In genomic region chr9:120820892-120821291, GRCm38 (mm10) we compare ENCODE assay signal across 32 mouse cellular contexts.
"Had no signal": no experiment of that assay in that cellular context is flagged by ENCODE, and none has a peak within 500 bp of the region (broad histone marks: within the 10 kb centered on the region; RNA-seq: fewer than 3 reads in every experiment).

No protein-coding gene starts in this region.

- H3K36me3 ChIP-seq: limb, embryonic 10.5 days; limb, embryonic 12.5 days; limb, embryonic 13.5 days; limb, embryonic 15.5 days; liver, embryonic 12.5 days; liver, embryonic 13.5 days; liver, embryonic 15.5 days; lung, embryonic 15.5 days; midbrain, embryonic 10.5 days; midbrain, embryonic 12.5 days; midbrain, embryonic 13.5 days; midbrain, embryonic 15.5 days; neural tube, embryonic 12.5 days; neural tube, embryonic 13.5 days had no signal

- H3K27ac ChIP-seq: limb, embryonic 10.5 days; limb, embryonic 12.5 days; limb, embryonic 13.5 days; limb, embryonic 15.5 days; liver, embryonic 12.5 days; liver, embryonic 13.5 days; liver, embryonic 14.5 days; liver, embryonic 15.5 days; lung, embryonic 15.5 days; macrophage; midbrain, embryonic 10.5 days; midbrain, embryonic 12.5 days; midbrain, embryonic 13.5 days; midbrain, embryonic 15.5 days; neural tube, embryonic 12.5 days; neural tube, embryonic 13.5 days had no signal

- H3K9me3 ChIP-seq: limb, embryonic 10.5 days; limb, embryonic 12.5 days; limb, embryonic 13.5 days; limb, embryonic 15.5 days; liver, embryonic 12.5 days; liver, embryonic 13.5 days; liver, embryonic 15.5 days; lung, embryonic 15.5 days; midbrain, embryonic 10.5 days; midbrain, embryonic 12.5 days; midbrain, embryonic 13.5 days; midbrain, embryonic 15.5 days; neural tube, embryonic 12.5 days; neural tube, embryonic 13.5 days had no signal

- H3K4me1 ChIP-seq: limb, embryonic 10.5 days; limb, embryonic 12.5 days; limb, embryonic 15.5 days; liver, embryonic 12.5 days; liver, embryonic 13.5 days; liver, embryonic 15.5 days; lung, embryonic 15.5 days; midbrain, embryonic 10.5 days; midbrain, embryonic 12.5 days; midbrain, embryonic 13.5 days; midbrain, embryonic 15.5 days; neural tube, embryonic 12.5 days; neural tube, embryonic 13.5 days had no signal

- DNase-seq: left cerebral cortex, postnatal 4 days; liver; liver, embryonic 13.5 days; liver, postnatal 0 days; lung, adult 18-20 months; lung, adult 2 months; lung, embryonic 14.5 days; lung, postnatal 10 days; lung, postnatal 14 days; lung, postnatal 36 days; lung, postnatal 4 days; midbrain, embryonic 14.5 days had no signal

- H3K4me3 ChIP-seq: limb, embryonic 10.5 days; limb, embryonic 12.5 days; limb, embryonic 13.5 days; limb, embryonic 15.5 days; liver, embryonic 12.5 days; liver, embryonic 13.5 days; liver, embryonic 15.5 days; lung, embryonic 15.5 days; megakaryocyte, embryonic 14.5 days; midbrain, embryonic 10.5 days; midbrain, embryonic 12.5 days; midbrain, embryonic 13.5 days; midbrain, embryonic 15.5 days; neural tube, embryonic 12.5 days; neural tube, embryonic 13.5 days had no signal

- H3K4me2 ChIP-seq: limb, embryonic 12.5 days; limb, embryonic 13.5 days; limb, embryonic 15.5 days; liver, embryonic 11.5 days; liver, embryonic 12.5 days; liver, embryonic 13.5 days; liver, embryonic 15.5 days; lung, embryonic 14.5 days; lung, embryonic 15.5 days; midbrain, embryonic 11.5 days; midbrain, embryonic 12.5 days; midbrain, embryonic 13.5 days; midbrain, embryonic 15.5 days; neural tube, embryonic 12.5 days; neural tube, embryonic 13.5 days had no signal

- ATAC-seq: liver, embryonic 12.5 days; liver, postnatal 0 days; lung, postnatal 0 days; midbrain, embryonic 13.5 days; midbrain, embryonic 15.5 days; midbrain, embryonic 16.5 days had no signal

- H3K27me3 ChIP-seq: limb, embryonic 12.5 days; limb, embryonic 13.5 days; limb, embryonic 15.5 days; liver, embryonic 12.5 days; liver, embryonic 13.5 days; liver, embryonic 15.5 days; lung, embryonic 15.5 days; midbrain, embryonic 12.5 days; midbrain, embryonic 13.5 days; midbrain, embryonic 15.5 days; neural tube, embryonic 12.5 days; neural tube, embryonic 13.5 days had no signal

- H3K9ac ChIP-seq: limb, embryonic 12.5 days; limb, embryonic 13.5 days; limb, embryonic 15.5 days; liver, embryonic 12.5 days; liver, embryonic 13.5 days; liver, embryonic 14.5 days; liver, embryonic 15.5 days; liver, postnatal 0 days; lung, embryonic 14.5 days; lung, embryonic 15.5 days; midbrain, embryonic 12.5 days; midbrain, embryonic 13.5 days; midbrain, embryonic 15.5 days; neural tube, embryonic 12.5 days; neural tube, embryonic 13.5 days had no signal
